Mouse (Mus musculus): ENCODE data around the gene Tet1.

- TF ChIP-seq CTCF (IDR thresholded peaks at IDR 0.05; ENCODE audit: control insufficient read depth, insufficient read depth, insufficient replicate concordance, low read depth, low read length) (no peak), POLR2A (IDR thresholded peaks at IDR 0.05; ENCODE audit: control insufficient read depth, low read depth, low read length) (no peak)
Measured at GRCm38 (mm10) chr10:62831546-62831945, 77.2 kb downstream of the Tet1 start.

Data from testis, adult 2 months (tissue).